Mouse (Mus musculus): Measurements from ENCODE around the gene Gsk3b. TPM values are rescaled to one million over a fixed set of nuclear protein-coding genes. Genes with fewer than 3 reads are reported as not detected.
"Not testable (repeated sequence)": the region's sequence is repeated elsewhere in the genome, so short reads cannot be mapped to it uniquely, and the experiment has no call there.

Gsk3b gene
- polyA plus RNA-seq, 2 experiments from 2014 or later = 45.3 to 51.2 TPM

DNA sequence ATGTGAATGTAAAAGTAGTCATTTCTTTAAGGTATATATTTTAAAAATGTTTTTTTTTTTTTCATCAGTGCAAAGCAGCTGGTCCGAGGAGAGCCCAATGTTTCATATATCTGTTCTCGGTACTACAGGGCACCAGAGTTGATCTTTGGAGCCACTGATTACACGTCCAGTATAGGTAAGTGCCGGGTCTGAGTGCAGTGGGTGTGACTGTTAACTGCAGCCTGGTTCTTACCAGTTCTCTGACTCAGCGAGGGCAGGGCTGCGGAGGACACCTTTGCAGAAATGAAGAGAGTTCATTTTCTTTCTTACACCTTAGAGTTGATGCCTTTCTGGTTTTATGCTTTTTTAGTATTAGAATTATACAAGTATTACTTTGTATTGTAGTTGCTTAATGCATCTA, 102.7 kb downstream of the Gsk3b start:
- ATAC-seq = no peak

DNA sequence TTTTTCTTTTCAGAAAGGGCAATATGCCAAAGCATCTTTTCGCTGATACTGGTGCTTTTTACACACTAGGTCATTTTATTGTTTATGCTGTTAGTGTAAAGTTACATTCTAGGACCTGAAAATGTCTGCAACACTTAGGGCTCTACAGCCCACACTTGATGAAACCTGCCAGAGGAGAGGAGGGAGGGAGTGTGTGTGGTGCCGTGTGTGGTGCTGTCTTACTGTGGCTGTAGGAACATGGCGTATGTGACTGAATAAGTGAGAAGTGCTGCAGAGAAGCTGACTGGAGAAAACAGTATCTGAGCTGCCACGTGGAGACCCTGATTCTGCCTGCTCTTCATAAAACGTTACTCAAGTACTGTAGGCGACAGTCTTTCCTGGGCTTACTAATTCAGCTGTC, 103.8 kb downstream of the Gsk3b start:
- ATAC-seq = no peak

DNA sequence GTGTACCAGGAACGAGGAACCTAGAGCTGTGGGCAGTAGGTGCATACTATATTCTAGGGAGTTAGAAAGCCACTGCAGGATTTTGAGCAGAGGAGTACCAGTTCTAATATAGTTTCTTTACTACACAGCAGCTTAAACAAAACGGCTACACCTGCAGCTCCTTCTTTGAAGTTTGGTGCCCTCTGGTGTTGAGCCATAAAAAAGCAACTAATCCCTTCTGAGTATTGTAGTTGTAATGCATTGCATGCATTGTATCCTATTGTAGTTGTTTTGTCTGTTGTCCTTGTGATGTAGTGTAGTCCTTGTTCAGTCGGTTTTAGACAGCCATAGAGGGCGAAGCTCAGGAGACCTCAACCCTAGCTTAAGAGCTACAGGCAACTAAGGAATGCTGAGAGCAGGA, 108.5 kb downstream of the Gsk3b start:
- peak; percentile 85 for ATAC-seq

DNA sequence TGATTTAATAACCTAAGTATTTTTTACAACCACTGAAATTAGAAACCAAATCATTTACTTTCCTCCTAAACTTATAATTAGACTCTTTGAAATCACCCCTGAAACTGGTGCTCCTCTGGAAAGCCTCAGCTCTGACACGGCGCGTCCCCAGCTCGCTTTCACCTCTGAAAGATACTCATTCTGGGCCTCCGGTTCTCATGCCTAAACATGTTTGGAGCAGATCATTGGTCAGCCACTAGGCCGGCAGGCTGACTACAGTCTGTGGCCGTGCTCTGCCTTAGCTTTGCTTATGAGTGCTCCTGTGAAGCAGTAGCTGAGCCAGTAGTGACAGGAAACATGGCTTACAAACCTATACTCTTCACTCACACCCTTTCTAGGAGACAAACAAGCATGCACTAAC, 116.5 kb downstream of the Gsk3b start:
- ATAC-seq = no peak

DNA sequence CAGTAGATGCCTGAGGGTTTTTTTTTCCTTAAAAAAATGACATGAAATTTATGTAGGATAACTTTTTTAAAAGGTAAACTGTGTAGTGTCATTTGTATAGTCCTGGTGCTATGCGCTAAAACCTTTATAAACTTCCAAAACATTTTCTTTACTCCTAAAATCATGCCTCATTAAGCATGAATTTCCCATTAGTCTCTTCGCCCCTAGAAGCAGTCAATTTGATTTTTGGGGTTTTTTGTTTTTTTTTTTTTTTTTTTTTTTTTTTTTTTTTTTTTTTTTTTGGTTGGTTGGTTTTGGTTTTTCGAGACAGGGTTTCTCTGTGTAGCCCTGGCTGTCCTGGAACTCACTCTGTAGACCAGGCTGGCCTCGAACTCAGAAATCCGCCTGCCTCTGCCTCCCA, 133.7 kb downstream of the Gsk3b start:
- not testable (repeated sequence) for ATAC-seq

DNA sequence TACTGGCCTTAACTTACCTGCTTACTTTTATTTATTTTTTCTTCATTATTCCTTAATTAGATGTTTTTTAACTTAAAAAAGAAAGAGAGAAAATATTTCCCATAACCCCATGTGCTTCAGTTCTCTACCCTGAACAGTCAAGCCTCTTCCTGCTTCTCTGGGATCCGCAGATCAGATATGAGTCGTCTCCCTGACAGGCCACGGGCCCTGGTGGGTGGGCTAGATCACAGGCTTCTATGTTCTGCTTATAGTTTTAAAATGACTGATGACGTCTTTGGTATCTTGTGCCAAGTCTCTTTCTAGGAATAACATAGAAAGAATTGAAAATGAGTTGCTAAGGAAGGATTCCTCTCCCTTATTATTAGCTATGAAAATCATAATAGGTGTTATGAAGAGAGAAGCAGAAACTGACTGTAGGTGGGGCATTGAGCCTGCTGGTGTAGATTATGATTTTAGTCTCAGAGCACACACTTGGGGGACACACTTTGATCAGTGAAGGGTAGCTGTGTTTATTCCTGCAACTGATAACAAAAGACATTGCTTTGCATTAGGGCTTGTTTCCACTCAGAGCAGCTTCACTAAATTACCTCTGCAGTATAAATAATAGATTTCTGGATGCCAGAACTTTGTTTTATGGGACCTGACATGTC, 148.3 kb downstream of the Gsk3b start:
- ATAC-seq = no peak

DNA sequence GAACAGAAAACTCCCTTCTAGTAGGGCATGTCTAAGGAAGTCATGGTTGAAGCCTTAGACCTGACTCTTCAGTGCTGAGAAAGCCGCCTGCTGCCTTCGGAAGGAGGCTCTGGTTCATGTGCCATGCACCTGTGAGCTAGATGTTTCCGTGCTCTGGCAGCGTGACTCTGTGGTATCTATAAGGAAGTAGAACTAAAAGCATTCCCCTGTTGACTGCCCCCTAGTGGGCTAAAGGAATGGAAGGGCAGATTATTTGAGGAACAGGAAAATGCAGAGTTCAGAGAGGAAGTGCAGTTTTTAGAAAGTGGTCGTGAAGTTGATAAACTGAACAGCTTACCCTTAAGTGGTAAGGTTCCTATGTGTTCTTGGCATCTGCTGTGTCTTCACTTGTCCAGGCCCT, 150.9 kb downstream of the Gsk3b start:
- peak; percentile 88 for ATAC-seq

DNA sequence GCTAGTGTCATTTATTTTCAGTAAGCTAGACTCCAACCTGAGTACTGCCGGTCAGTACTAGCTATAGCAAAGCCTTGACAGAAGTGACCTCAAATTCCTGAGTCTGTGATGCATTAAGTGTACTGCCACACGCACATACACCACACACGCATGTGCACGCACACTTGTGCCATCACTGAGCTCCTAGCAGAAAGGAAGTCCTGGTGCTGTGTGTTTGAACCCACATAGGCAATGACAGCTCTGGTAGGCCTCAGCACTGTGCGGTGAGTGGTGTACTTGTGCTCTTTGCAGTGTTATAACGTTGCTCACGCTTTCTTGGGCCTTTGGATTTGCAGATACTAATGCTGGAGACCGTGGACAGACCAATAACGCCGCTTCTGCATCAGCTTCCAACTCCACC, 151.4 kb downstream of the Gsk3b start:
- no peak for ATAC-seq

DNA sequence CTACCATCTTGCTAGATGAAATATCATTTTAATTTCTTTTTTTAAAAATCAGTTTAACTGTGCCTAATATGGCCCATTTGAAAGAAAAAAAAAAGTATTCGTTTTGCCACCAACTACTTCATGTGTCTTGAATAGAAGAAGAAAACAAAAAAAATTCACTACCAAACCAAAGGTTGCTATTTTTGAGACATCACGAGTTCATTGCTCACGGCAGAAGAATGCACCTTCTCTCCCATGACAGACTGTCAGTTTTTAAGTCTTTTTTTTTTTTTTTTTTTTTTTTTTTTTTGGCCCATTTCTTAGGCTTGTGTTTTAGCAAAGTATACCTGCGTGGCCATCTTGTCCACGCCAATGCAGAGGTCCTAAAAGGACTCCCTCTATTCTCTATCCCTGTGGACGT, 155.3 kb downstream of the Gsk3b start:
- ATAC-seq = no peak

DNA sequence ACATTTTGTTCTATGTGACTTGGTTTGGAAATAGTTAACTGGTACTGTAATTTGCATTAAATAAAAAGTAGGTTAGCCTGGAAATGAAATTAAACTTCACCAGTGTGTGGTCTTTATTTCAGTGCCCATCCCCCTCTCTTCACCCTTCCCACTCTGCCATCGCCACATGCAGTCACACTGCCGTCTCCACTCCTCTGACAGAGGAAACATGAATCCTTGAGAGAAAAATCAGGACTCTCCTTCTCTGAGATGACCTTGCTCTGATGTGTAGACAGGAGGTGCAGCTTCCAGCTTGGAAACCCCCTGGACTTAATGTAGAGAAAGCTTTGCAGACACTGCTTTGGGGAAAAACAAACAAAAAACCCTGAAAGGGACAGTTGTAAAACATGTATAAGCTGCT, 156.6 kb downstream of the Gsk3b start:
- no peak for ATAC-seq

DNA sequence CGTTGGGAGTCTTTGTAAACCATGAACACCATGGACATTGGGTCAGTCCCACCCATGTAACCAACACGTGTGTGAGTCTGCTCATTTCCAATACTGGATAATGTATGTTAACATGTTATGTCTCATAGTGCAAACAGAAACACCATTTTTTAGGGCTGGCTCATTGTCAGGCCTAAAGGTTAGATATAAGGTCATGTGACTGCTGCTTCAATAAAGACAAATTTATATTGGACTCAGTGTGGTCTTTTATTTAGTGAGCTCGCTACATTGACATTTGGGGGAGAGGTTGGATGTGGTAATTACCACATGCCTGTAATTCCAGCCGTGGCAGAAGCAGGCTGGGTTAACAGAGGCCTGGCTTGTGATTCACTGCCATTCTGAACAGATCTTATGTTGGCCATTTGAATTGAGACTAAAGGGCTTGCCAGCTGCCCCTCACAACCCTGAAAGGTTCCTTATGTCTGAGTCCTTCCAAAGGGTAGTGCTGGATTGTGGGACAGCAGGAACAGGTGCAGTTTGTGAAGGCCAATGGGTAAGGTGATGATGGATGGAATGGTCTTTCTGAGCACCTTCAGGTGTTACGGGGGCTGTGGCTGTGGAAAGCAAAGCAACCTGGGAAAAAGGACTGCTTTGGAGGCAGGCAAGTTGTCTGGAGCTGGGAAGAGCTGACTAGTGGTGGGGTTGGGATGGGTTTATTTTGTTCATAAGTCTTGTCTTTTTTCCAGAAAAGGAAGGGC, 157.2 kb downstream of the Gsk3b start:
- no peak for ATAC-seq

DNA sequence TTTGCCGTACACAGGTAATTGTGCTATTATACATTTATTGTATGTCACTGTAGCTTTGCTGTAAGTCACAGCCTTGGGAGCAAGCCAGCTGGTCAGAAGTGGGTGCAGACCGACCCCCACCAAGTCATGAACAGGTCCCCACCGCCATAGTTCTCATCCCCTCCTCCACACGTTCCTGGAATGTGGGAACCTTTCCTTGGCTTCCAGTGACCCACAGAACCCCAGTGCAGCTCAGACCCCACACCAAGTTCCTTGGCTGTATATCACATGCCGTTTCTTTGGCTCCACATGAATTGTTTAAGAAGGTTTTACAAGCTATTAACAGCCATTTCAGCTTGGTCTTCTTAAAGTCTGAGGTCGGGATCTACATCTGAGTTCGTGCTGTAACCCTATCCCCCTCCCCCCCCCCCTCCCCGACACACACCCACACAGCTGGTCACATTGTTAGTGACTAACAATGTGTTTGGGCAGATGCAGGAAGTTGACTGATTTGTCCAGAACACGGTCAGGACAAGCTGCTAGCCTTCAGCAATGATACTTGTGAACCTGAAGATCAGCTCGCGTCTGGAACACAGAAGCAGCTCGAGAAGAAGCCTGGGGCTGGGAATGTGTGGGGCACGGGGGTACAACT, 159.6 kb downstream of the Gsk3b start:
- ATAC-seq = no peak

DNA sequence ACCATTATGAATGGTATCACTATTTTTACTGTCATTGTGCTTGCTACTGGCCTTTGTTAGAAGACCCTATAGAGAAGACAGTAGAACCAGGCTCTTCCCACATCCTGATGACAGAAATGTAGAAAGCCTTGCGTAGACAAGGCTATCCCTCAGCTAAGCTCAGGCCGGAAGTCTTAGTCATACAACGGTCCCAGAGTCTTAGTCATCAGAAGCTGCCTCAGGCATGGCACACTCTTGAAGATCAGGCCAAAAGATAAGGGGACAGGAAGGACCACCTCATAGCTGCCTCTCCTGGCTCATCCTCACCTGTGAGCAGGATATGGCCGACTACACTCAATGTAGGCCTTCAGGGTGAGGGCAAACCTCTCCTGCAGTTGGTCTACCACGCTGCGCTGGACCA, 161.7 kb downstream of the Gsk3b start:
- no peak for ATAC-seq

DNA sequence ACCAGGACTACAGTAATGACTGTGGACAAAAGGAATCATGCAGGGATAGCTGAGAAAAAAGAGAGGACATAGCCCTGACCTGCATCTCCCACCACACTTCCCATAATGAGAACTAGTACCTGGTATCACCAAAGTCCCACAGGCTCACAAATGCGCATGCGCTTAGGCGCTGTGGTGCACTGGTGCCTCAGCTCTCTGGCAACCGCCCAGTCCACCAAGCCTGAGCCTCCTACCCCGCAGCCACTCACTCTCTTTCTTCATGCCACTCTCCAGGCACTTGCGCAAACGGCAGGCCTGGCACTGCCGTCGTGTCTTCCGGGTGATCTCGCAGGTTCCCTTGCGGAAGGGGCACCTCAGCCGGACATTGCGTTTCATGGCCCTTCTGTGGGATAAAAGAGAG, 165.2 kb downstream of the Gsk3b start:
- no peak for ATAC-seq

DNA sequence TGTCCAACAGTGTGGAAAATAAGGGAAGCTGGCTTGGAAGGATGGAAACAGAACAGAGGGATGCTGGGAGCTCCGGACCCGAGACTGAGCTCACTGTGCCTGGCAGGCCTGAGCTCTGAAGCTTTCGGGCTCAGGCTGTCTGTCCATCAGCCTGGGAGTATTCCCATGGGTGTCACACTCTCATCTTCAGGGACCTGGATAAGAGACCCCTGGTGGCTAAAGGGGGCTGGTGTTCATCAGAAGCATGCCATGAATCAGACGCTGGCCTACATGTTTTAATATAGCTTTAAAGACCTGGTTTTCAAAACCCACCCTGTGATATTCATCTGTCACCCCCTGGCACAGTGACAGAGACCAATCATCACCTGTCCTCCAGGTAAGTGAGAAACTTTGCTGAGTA, 166.3 kb downstream of the Gsk3b start:
- no peak for ATAC-seq

DNA sequence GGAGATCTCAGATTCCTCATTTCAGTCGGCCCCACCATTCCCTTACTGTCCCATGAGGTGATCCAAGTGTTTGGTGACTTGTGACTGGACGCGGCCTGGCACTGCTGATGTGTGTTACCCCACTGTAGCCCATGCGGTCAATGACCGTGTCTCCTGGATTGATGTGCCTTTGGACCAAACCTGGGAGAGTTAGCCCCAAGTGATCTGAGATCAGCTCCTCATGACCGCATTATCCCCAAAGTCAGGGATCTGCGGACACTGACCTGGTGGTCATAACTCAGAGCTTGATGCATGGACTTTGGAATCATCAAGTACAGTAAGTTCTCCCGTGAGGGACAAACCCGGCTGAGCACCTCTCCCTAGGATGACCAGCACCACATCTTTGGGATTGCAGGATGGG, 167.1 kb downstream of the Gsk3b start:
- no peak for ATAC-seq

DNA sequence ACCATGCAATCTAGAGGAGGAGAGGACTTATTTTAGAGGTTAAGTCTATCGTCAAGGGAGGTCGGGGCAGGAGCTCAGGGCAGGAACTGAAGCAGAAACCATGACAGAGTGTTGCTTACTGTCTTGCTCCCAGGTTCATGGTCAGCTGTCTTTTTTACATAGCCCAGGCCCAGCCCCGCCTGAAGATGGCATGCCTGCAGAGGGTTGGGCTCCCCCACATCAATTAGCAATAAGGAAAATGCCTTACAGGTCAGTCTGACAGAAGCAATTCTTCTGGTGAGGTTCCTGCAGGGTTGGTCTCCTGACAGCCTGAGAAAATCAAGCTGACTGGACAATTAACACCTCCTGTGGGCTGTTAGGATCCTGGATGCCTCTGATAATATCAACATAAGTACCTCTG, 182.8 kb downstream of the Gsk3b start:
- ATAC-seq = no peak

DNA sequence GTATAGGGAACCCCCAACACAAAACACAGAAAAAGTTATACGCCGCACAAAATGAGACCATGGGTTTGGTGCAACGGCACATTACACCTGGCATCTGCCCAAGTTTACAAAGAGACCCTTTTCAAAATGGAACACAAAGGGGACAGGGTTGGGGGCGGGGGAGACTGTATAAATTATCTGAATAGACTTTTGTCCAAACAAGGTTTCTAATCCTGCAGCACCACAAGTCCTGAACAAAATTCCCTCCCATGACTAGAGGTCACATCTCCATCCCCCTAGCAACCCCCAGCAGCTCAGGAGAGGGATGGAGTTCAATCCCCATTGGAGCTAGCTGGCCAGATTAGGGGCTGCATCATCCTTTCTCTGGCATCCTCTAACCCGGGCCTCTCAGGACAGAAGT, 183.7 kb downstream of the Gsk3b start:
- no peak for ATAC-seq

DNA sequence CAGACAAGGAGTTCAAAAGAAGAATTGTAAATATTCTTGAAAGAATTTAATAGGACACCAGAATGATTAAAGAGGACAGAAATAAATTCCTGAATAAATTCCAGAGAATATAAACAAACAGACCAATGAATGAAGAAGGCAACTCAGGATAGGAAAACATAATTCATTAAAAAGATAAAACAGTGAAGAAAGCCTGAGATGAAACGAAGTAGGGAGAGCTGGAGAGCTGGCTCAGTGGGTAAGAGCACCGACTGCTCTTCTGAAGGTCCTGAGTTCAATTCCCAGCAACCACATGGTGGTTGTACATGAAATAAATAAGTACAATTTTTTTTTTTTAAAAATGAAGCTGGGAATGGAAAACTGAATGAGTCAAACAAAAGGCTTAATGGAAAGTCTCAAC, 185.9 kb downstream of the Gsk3b start:
- ATAC-seq = no peak

DNA sequence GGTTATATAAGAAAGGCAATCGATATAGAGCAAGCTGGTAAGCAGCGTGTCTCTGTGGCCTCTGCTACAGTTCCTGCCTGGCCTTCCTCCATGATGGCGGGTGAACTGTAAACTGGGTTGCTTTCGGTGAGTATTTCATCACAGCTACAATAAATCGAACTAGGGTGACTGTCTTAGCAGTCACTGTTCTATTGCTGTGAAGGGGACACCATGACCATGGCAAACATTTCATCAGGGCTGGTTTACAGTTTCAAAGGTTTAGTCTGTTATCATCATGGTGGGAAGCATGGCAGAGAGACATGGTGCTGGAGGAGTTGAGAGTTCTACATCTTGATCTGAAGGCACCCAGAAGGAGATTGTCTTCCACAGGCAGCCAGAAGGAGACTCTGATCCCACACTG, 191.0 kb downstream of the Gsk3b start:
- no peak for ATAC-seq

DNA sequence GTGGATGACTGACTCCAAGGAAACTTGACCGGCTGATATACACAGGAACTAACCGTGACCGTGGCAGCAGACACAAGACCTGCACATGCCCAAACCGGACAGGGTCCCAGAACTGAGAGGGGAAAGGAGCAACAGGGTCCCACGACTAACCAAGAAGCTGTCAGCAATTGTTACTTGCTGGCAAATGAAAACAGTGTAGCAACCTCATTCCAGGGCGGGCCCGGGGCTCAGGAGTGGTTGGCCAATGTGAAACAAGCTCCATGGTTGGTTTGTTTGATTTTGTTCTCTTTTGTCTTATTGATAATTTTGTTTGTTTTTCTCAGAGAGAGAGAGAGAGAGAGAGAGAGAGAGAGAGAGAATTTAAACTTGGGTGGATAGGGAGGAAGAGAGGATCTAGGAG, 192.2 kb downstream of the Gsk3b start:
- ATAC-seq = no peak

DNA sequence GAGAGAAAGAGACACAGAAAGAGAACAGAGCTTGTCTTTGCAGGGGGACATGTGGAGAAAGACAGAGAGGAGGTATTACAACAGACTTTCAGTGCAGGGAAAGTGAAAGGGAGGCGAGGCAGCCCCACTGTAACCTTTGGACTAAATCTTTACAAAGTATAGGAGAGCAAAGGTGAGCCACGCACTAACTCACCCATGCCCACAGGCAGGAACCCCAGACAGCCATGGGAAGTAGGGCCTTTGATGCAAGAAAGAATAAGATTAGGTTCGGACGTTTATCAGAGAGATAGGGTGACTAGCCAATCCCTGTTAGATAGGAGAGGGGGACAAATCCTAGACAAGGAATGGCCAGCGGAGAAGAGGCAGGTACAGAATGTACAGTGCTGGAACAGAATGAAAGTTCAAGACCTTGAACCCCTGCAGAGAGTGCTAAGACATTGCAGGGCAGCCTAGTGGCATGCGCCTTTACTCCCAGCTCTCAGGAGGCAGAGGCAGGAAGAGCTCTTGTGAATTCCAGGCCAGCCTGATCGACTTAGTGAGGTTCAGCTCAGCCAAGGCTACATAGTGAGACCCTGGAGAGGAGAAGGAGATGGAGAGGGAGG, 193.9 kb downstream of the Gsk3b start:
- ATAC-seq = no peak

DNA sequence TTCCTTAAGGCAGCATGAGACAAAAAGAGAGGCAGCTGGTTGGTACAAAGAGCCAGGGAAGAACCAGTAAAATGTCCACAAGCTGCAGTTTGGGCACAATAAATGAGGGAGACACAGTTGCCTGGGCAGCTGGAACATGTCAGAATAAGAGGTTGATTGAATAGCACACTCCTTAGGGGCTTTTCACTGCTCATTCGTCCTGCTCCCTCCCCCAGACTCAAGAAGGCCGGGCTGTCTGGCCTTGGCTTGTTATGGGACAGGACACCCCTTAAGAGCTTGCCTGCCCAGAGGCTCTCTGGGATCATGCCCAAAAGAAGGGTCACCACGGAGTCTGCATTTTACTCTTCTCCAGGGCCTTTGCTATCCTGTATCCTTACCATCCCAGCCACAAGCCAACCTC, 194.5 kb downstream of the Gsk3b start:
- ATAC-seq = no peak

DNA sequence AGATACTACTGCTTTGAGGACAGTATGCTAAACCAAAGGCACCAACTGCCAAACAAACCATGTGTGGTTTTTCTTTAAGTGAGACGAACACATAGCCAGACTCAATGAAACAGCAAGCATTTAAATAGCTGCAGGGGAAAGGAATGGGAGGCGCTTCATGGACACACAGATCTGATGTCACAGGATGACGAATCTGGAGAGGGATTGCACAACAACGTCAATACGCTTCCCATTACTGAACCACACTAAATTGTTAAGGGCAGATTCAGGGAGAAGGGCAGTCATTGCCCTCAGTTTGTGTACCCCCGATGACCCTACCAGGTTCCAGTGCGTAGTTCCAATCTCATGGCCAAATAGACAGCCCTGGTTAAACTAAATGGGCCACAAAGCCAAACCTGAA, 197.0 kb downstream of the Gsk3b start:
- no peak for ATAC-seq
